ENCODE assay signal across 8 mouse cellular contexts in the genomic region with DNA sequence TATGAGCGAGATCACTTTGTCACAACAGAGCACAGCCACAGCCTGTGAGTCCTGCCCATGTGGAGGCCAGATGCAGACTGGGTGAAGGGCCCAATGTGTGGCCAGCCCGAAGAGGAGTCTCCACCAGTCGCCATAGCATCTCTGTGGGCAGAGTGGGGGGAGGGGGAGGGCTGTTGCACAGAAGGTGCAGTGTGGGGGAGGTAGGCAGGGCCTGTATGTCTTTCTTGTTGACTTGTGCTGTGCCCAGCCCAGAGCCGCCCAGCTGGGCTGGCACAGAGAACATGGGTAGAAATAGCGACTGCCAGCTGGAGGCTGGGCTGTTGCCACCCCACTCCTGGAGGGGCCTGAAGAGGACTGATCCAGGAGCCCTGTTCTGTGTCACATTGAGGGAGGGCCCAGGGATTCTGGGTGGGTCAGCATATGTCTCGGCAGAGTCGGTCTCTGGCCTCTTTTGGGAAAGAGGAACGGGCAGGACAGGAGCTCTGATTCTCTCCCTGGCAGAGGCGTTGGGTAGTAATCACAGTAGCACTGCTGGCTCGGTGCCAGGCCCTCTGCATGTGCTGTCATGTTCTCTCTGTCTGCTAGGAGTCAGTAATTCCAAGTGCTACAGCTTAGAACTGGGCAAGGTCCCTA. TPM values are rescaled to one million over a fixed set of nuclear protein-coding genes. Genes with fewer than 3 reads are reported as not detected.
A peak's percentile ranks its signal among the peaks of the same experiment; 100 is the strongest.
DNase-seq lines count a peak whose midpoint lies in the region; ATAC-seq and TF ChIP-seq lines count a peak whose summit lies in the region.

No protein-coding gene starts in this region.

- no peaks in the 10 kb centered on the region for H3K27me3 ChIP-seq in hindbrain, postnatal 0 days (ENCODE audit: insufficient read depth, low read length)
- H3K27me3 ChIP-seq in midbrain, embryonic 16.5 days (ENCODE audit: control insufficient read depth, insufficient read depth, low read depth, low read length) = no peaks in the 10 kb centered on the region

- 12% methylated on average over 10 of the region's 10 CpGs for WGBS in hindbrain, postnatal 0 days
- 48% methylated on average over 10 of the region's 10 CpGs for WGBS in midbrain, embryonic 16.5 days

- H3K4me1 ChIP-seq in hindbrain, postnatal 0 days (ENCODE audit: insufficient read depth, low read length) = peaks cover 59% of the 10 kb centered on the region
- H3K4me1 ChIP-seq in midbrain, embryonic 16.5 days (ENCODE audit: control insufficient read depth, insufficient read depth, low read length) = peaks cover 66% of the 10 kb centered on the region

- H3K36me3 ChIP-seq in hindbrain, postnatal 0 days (ENCODE audit: insufficient read depth, low read length) = no peaks in the 10 kb centered on the region
- H3K36me3 ChIP-seq in midbrain, embryonic 16.5 days (ENCODE audit: control insufficient read depth, insufficient read depth, low read length) = no peaks in the 10 kb centered on the region

- no peak overlapping the region for H3K4me3 ChIP-seq in hindbrain, postnatal 0 days (ENCODE audit: low read length)
- H3K4me3 ChIP-seq in left cerebral cortex, adult 2 months = no peak overlapping the region
- no peak overlapping the region for H3K4me3 ChIP-seq in midbrain, embryonic 16.5 days (ENCODE audit: low read depth, low read length)

- intact Hi-C loops in gastrocnemius, postnatal 36 days (cut with DNase I) = no loop called here
- intact Hi-C loops in left cerebral cortex, adult 2 months (cut with DNase I) = no loop called here

- DNase-seq in adrenal gland, postnatal 10 days = peak; percentile 86
- DNase-seq in cerebellum, postnatal 36 days = peak; percentile 92 to 93
- DNase-seq in gastrocnemius, postnatal 36 days = peak; percentile 67 to 72
- DNase-seq in hindbrain, postnatal 0 days (ENCODE audit: low spot score) = peak; percentile 94
- peak; percentile 77 for DNase-seq in left cerebral cortex, adult 2 months (ENCODE audit: extremely low spot score in 1 of 2, low spot score in 2 of 2)
- DNase-seq in urinary bladder, adult 2 months (ENCODE audit: low spot score) = peak; percentile 69
- DNase-seq in spleen, adult 12 weeks (ENCODE audit: low spot score) = no peak

- H3K4me2 ChIP-seq in hindbrain, postnatal 0 days (ENCODE audit: low read depth, low read length) = peak overlapping the region; percentile 13; the same call in 1 of the 2 replicates
- no peak overlapping the region for H3K4me2 ChIP-seq in midbrain, embryonic 16.5 days (ENCODE audit: low read length)

- no peaks in the 10 kb centered on the region for H3K9me3 ChIP-seq in hindbrain, postnatal 0 days (ENCODE audit: low read length)
- H3K9me3 ChIP-seq in midbrain, embryonic 16.5 days (replicated peaks; ENCODE audit: control insufficient read depth, low read length, poor library complexity, severe bottlenecking) = no peaks in the 10 kb centered on the region

- H3K27ac ChIP-seq in hindbrain, postnatal 0 days = peak overlapping the region; percentile 89
- peak overlapping the region; percentile 70 for H3K27ac ChIP-seq in left cerebral cortex, adult 2 months
- H3K27ac ChIP-seq in midbrain, embryonic 16.5 days (ENCODE audit: low read length) = peak overlapping the region; percentile 69

- TF ChIP-seq CTCF in hindbrain, postnatal 0 days (IDR thresholded peaks at IDR 0.05; ENCODE audit: low read depth) = peak; percentile 27
- no peak for TF ChIP-seq CTCF in left cerebral cortex, adult 2 months (IDR thresholded peaks at IDR 0.05)

- 0 out of 2 replicates have a peak overlapping the region, but pooled peaks have one; percentile 7 for H3K9ac ChIP-seq in hindbrain, postnatal 0 days (replicated peaks; ENCODE audit: low read length)
- peak overlapping the region; percentile 39 for H3K9ac ChIP-seq in midbrain, embryonic 16.5 days (ENCODE audit: low read depth, low read length)

- peak; percentile 76 for ATAC-seq in hindbrain, postnatal 0 days
- peak; percentile 40 for ATAC-seq in midbrain, embryonic 16.5 days

RNA-seq across cellular contexts. Expression of gene Ncs1, which starts 18.2 kb away (rescaled TPM):
- total RNA-seq in adrenal gland, postnatal 10 days (2021) = 1 to 10 TPM; 4.2 to 6.8 TPM
- total RNA-seq in gastrocnemius, postnatal 36 days (2021) = 1 to 10 TPM; 4.0 to 4.9 TPM
- 185 and 190 TPM in 2 replicates for total RNA-seq in hindbrain, postnatal 0 days (2014; rRNA removed)
- polyA plus RNA-seq in hindbrain, postnatal 0 days (2015; fragmentation: Nextera tagmentation; extraction: Ambion mirVana) = 162 and 167 TPM in 2 replicates
- 100 to 1,000 TPM; 217 to 242 TPM for total RNA-seq in left cerebral cortex, adult 2 months (2021)
- polyA plus RNA-seq in midbrain, embryonic 16.5 days (2015; fragmentation: Nextera tagmentation; extraction: Ambion mirVana) = 148 and 164 TPM in 2 replicates
- polyA plus RNA-seq in urinary bladder, adult 2 months (2012; rRNA removed) = 6.4 and 8.7 TPM in 2 replicates

RNA-seq across cellular contexts. Expression of gene Hmcn2, which starts 50.4 kb away (rescaled TPM):
- 1 to 10 TPM; 6.4 to 9.4 TPM for total RNA-seq in adrenal gland, postnatal 10 days (2021)
- 10 to 100 TPM; 28.6 to 30.1 TPM for total RNA-seq in gastrocnemius, postnatal 36 days (2021)
- 0.68 TPM in 2 replicates for total RNA-seq in hindbrain, postnatal 0 days (2014; rRNA removed)
- 0.16 and 0.54 TPM in 2 replicates for polyA plus RNA-seq in hindbrain, postnatal 0 days (2015; fragmentation: Nextera tagmentation; extraction: Ambion mirVana)
- under 1 TPM; 0.51 to 0.52 TPM for total RNA-seq in left cerebral cortex, adult 2 months (2021)
- polyA plus RNA-seq in midbrain, embryonic 16.5 days (2015; fragmentation: Nextera tagmentation; extraction: Ambion mirVana) = 0.16 and 0.18 TPM in 2 replicates
- 45.4 and 53.8 TPM in 2 replicates for polyA plus RNA-seq in urinary bladder, adult 2 months (2012; rRNA removed)

Comparison
In these comparisons a context has a peak if more than half of its experiments do, and no peak if none do; other contexts are left out.
1. RNA of gene Ncs1, which starts 18.2 kb away (total RNA-seq): 217 to 242 TPM in left cerebral cortex, adult 2 months and 185 to 190 TPM in hindbrain, postnatal 0 days; 4.2 to 6.8 TPM in adrenal gland, postnatal 10 days and 4.0 to 4.9 TPM in gastrocnemius, postnatal 36 days; every median in the first group is over 10 times any median in the second.
2. Peak in every context shown above with its lines, with median percentiles within 50 percentile points of each other: H3K27ac ChIP-seq.